Mouse (Mus musculus) monocyte, adult 5-6 weeks (primary cell): Measurements from ENCODE around the gene Prap1. TPM values are rescaled to one million over a fixed set of nuclear protein-coding genes. Genes with fewer than 3 reads are reported as not detected.

Source experiments
- ATAC-seq: fragments of 153-309, 156-312 bp; replicated peaks from 2 replicates; pipeline ENCODE4 v1.8.0; 2017; ENCODE audit warnings: mild to moderate bottlenecking; ENCODE audit not compliant: low TSS enrichment, insufficient number of reproducible peaks, severe bottlenecking, poor library complexity, low FRiP score
- total RNA-seq: library from RNA; stranded (forward); fragments of 200-1000, 200-491, 200-594 nt; gene quantifications from 3 replicates; pipeline ENCODE4 v1.2.3, GENCODE M21; 2017

Gene Prap1
- total RNA-seq, 1 experiment from 2014 or later = not detected

DNA sequence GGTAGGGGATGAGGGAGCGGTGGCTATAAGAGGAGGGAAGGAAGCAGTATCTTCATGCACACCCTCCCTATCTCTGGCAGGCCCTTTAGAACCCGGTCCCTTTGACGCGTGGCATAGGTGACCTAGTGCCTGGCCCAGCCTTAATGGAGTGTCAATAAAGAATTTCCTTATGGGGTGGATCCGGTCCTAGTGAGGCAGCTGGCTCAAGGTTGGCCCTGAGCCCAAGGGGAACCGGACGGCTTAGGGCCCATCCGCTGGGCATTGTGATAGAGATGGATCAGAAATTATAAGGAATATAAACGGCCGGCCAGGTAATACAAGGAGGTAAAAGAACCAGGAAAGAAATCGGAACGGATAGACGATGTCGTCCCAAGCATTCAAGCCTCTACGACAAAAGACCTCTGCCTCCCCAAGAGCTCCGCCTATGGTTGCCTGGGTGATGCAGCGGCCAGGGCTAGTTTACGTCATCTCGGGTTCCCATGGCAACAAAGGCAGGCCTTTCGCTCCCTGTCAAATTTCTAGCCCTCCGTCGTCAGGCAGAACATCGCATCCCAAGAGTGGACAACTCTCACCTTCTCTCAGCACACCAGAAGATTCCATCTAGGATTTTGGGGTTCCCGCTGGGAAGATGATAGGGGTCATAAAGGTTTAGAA is 12.6 kb upstream of the Prap1 start:
- ATAC-seq = no peak

DNA sequence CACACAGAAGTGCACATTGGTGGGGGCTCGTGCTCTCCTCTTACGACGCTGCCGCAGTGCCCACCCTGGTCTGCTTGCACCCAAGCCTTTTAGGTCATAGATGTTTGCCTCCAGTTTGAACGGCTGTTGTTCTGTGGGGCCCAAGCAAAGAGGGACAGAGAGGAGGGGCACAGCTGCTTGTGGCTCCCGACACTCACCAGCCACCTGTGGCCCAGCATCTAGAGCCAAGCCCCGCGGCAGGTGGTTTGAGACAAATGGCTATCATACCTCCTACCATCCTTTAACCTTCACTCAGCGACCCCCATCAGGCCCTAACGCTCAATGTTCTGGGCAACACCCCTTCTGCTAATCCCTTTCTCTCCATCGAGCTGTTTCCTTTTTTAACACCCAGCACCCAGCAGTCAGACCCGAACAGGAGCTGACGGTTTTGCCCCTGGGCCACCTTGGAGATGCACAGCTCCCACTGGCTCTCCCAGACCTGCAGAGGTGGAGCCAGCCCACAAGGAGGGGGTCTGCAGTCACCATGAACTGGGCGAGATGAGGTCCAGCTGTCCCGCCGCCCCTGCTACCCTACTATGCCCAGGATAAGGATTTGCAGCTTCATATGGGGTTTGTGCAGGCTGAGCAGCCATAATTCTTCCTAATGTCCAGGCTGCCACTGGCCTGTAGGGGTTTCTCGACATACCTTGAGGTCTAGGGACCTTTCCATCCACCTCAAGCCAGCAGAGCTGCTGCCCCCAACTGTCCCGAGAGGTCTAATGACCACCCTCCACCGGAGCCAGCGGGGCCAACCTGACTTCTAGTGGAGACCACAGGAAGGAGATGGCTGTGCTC is 11.6 kb upstream of the Prap1 start:
- ATAC-seq = no peak

DNA sequence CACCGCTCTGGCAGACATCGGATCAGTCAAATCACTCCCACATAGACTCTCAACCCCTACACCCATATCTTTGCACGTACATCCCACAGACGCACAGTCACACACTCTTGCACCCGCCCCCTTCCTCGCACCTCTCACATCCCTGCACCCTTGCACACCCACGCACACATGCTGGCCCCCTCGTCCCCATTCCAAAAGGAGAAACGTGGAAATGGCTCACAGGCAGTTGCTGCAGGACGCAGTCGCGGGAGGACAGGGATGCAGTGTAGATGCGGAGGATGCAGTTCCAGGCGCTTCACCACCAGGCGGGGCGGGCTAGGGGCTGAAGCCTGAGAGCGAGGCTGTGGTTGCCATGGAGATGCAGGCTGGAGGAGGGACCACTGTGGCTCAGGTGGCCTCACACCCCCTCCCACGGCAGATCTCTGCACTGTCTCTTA is 10.9 kb upstream of the Prap1 start, which contains the start of gene Caly:
Gene Caly, minus strand, starts transcription at position 307 of the 437 bp plus-strand sequence.
- ATAC-seq = no peak

DNA sequence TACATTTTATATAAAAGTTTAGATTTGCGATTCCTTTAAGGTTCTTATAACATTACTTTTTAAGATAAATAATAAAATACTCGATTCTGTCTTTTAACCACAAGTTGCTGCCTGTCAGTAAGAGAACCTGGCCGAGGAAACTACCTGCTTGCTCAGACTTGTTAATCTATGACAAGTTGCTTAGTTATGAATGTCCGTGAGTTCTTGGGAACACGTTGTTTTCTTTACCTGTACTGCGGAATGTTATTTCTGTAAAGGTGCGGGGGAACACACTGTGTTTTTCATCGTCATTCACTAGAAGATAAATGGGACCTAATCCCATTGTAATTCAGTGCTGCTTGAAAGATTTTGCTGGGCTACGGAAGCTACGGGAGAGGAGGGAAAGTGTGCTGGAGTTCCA is 2.6 kb upstream of the Prap1 start:
- ATAC-seq = no peak

DNA sequence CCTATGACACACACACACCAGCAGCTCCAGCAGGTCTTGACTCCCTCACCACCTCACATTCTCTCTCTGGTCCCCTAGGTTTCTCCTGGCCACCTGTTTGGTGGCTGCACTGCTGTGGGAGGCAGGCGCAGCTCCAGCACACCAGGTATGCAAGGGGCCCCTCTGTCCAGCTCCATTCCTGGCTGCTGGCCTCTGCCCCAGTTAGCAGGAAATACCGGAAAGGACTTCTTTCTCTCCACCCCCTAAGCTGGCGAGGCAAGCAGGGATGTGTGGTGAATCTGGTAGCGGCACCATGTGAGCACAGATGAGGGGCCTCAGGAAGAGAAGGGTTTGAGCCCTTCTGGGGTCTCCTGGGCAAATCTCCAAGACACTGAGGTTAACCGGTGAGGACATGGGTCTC is 1.8 kb downstream of the Prap1 start:
- no peak for ATAC-seq

DNA sequence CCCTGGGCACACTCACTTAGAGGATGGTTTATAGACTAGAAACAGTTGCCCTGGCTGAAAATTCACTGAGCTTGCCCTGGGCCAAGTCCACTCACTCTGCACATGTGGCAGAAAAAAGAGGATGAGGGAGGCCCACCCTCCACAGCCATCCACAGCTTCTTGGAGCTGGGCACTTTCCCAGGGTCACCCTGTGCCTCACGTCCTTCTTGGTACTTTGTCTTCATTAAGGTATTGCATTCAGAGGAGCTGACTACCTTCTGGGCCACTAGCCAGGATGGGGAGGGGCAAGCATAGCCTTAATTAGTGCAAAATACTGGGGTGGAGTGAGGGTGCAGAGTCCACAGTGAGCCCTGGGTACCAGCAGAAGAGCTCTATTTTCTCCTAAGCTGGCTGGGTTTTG is 2.4 kb downstream of the Prap1 start:
- ATAC-seq = no peak

DNA sequence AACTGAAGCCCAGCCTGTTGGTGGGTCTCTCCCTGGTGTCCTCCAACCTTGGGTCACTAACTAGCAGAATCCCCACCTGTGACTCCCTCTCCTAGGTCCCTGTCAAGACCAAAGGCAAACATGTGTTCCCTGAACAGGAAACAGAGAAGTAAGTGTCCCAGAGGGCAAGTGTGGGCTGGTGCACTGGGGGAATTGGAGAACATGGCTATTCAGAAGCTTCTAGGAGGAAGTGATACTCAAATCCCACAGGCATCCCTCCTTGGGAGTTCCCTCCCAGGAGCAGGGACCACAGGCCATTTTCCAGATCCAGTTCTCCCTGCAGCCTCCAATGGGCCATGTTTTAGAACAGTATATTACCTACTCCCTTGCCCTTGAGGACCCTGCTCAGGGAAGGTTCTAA is 2.9 kb downstream of the Prap1 start:
- no peak for ATAC-seq

DNA sequence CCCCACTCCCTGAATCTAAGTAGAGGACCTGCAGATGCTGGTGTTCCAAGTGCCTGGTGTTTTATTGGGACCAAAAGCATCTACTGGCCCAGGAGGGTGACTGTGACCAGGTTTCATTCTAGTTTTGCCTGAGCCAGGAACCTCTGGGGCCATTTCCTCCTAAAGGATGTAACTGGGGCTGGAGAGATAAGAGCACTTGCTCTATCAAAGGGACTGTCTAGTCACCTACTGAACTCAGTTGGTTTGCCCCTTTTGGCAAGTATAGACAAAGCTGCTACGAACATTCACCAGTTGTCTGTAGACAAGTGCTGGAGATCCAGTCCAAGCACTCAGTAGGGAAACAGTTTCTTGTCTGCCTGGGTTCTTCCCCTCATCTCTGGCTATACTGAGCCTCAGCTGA is 5.3 kb downstream of the Prap1 start:
- ATAC-seq = no peak

DNA sequence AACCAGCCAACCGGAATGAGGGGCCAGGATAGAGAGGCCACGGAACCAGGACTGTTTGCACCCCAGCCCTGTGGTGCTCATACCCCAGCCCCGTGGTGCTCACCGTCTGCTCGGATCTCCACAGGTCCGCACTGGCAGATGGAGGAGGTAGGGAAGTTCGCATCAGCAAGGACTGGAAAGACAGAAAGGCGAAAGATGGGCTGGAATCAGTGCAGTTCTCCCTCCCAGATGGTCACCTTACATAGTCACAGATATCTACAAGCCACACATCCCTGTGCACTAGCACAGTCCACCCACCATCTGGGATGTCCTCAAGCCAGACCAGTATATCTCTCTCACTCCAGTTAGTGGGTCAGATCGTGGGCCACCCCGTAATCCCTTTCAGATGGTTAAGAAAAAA is 8.3 kb downstream of the Prap1 start:
- ATAC-seq = no peak

DNA sequence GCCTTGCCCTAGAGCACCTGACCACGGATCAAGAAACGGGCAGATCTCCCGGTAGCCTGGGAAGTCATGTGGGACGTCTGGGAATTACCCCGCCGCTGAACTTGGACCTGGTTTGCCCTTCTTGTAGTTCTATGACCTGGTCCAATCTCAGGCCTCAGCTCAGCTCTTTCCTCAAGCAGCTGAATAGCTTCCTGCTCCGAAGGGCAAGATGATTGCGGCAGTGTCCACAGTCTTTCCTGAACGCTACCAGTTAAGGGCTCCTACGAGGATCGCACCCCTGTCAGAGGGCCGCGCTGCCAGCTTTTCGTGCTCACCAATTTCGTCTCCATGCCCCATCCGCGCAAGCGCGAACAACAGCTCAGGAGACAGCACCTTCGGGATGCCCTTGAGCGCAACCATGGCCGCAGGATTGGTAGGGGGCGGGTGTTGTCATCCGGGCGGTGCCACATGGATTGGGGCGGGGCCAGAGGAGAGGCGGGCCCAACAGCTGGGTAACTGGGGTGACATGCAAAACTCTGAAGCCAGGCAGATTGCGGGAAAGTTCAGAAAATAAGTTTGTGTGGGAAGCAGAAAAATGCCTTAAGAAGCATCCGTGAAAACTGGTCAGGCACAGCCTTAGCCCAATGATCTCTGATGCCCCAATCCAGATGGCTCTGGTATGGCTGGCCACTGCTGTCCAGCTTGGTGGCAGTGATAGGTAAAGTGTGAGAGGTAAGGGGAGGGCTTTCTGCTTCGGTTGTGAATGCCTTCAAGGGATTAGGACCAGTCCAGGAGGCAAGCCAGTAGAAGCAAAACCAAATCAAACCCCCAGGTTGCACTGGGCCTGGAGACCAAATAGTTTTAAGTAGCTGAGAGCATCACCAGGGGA is 9.0 kb downstream of the Prap1 start, which contains the start of gene Fuom:
Gene Fuom, minus strand, starts transcription at position 449 of the 868 bp plus-strand sequence.
- ATAC-seq = peak; percentile 82

DNA sequence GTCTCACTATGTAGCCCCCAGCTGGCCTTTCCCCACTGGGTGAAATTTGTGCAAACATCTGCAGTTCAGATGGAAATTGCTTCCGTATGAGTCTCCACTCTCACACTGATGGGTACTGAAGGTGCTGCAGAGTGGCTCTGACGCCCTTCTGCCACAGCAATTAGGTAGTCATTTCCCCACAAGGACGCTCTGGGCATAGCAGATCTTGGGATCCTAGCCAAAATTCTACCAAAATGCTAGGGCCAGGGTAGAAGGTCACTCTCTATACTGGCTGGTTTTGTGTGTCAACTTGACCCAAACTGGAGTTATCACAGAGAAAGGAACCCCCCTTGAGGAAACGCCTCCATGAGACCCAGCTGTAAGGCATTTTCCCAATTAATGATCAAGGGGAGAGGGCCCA is 10.8 kb downstream of the Prap1 start:
- ATAC-seq = no peak

DNA sequence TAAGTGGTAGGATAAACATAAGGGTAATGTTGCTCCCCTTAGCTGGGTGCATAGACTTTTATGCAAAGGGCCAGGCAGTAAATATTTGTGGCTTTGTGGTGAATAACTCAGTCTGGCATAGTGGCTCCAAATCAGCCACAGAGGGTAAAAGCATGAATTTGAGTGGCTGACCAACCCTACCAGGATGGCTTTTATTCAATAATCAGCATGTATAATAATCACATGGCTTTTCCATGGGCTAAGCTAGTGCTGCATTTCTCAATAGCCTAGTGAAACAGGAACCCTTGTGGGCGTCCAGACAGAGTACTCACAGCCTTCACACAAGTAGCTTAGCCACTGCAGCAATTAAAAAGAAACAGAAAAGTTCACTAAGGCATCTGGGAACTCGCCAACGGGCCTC is 18.7 kb downstream of the Prap1 start:
- ATAC-seq = no peak

DNA sequence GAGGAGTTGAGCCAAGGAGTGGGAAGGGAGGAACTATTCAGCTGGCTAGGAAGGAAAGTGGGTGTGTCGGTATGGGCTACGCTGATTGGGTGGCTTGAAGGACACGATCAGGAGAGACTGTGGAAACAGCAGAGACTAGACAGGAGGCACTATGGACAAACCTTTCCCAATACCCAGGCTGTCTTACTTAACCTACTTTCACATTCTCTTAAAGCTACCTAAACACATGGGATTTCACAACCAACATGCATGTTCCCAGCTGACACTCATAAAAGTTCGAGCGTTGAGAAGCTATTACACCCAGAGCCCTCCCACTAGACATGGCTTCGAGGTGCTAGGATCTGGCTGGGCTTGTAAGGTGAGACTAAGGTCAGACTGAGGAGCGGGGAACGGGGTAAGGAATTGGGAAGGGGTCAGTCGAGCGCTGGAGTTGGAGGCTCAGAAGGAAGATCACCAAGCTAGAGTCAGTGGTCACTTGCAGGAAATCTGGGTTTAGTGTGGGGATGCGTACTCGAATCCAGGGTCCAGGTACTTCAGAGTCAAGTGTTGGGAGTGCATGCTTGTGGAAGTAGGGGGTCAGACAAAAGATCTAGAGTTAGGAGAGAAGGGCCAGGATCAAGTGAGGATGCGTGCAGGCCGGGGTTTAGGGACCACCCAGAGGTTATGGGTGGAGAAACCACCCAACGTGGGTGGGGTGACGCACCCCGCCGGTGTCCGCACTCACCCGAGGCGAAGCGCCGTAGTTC is 22.6 kb downstream of the Prap1 start, which contains the start of gene Paox:
Gene Paox, plus strand, starts transcription at position 217 of the 746 bp plus-strand sequence.
- peak; percentile 72 for ATAC-seq

DNA sequence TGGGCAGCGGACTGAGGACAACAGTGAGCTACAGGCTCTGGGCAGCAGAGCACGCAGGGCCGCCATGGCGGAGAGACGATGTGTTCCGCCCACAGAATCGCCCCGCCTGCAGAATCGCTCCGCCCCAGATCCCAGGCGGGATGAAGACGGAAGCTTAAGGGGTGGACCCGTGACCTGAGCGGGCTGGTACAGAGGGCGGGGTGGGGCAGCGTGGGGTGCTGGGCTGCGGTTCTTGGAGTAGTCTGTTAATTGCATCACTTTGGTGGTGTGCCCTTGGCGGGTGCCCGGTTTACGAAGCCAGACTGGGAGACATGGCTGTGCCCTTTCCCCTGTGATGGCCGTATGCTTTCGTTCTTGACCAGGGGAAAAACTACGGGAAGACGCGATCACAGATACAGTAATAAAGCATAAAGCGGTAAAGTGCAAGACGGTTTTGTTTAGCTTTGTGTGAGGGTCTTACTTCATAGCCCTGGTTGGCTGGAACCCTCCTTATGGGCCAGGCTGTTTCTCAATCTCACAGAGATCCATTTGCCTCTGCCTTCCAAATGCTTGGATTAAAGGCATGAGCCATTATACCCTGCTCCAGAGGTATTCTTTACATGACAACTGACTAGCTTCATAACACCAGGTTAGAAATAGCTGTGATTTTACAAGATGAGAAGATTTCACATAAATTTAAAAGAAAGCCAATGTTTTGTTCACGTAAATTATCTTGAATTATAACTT is 23.3 kb downstream of the Prap1 start, which contains the start of gene Echs1:
Gene Echs1, minus strand, starts transcription at position 148 of the 726 bp plus-strand sequence.
- ATAC-seq = peak; percentile 97

DNA sequence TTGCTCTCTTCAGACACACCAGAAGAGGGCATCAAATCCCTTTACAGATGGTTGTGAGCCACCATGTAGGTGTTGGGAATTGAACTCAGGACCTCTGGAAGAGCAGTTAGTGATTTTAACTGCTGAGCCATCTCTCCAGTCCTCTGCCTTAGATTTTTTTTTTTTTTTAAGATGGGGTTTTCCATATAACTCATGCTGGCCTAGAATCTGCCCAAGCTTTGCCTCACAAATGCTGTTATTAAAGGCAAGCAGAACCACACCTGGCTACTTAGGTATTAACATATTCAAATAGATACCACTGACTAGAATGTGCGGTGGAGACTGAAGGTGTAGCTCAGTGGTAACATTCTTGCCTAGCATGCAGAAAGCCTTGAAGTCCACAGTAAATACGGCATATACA is 27.3 kb downstream of the Prap1 start:
- no peak for ATAC-seq

DNA sequence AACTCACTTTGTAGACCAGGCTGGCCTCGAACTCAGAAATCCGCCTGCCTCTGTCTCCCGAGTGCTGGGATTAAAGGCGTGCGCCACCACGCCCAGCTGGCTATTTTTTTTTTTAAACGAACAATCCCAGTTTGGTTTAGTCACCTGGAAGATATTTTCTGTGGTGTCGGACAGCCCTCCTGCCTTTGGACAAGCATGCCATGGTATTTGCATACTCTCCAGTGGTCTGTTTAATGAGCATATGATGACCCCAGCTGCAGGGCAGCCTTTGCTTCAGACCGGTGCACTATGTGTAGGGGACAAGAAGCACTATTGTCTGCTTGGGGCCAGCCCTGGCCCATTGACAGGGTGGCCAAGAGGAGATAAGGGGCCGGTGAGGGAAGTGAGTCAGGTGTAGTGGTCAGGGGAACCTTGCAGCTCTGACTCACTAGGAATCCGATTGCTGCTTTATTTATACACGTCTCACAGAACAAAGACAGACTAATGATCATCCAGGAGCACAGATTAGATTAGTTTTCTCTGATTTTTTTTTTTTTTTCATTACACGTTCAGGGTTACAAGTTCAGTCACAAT is 28.2 kb downstream of the Prap1 start:
- no peak for ATAC-seq

DNA sequence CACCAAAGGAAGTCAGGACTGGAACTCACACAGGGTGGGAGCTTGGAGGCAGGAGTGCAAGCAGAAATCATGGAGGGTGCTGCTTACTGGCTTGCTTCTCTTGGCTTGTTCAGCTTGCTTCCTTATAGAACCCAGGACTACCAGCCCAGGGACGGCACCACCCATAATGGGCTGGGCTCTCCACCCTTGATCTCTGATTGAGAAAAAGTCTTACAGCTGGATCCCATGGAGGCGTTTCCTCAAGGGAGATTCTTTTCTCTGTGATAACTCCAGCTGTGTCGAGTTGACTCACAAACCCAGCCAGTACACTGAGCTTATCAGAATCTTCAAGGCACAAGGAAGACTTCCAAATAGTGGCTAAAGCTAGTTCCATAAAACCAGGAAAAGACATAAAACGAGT is 29.6 kb downstream of the Prap1 start:
- no peak for ATAC-seq
